Mouse (Mus musculus) 416B (cell line): ENCODE data around the gene Gm14548.
A peak's percentile ranks its signal among the peaks of the same experiment; 100 is the strongest.
"Not testable (repeated sequence)": the region's sequence is repeated elsewhere in the genome, so short reads cannot be mapped to it uniquely, and the experiment has no call there.

Experiments
- DNase-seq: peaks from one replicate; pipeline ENCODE4 v3.0.0; 2011; ENCODE audit warnings: low read depth

Gm14548 gene

GRCm38 (mm10) chr7:3898036-3898590 is at the start of gene Gm14548:
TSS of gene Gm14548 (minus strand) at chr7:3898120.
- DNase-seq: peak; percentile 61

DNA sequence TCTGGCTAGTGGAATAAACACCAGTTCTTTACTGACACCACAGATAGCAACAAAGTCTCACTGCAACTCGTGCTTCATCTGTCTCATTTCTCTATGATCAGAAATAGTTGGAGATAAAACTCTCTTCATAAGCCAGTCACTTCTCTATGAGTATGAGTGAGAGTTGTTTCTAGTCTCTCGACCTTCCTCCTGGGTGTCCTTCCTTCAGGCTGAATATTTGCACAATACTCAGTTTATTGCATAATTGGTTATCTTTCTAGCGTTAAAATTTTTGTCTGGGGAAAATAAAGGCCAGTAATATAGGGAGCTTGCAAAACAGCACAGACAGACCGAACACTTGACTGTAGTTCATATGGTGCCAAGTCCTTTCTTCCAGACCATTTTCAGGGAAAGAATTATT is 48.2 kb upstream of the Gm14548 start:
- peak; percentile 29 for DNase-seq

DNA sequence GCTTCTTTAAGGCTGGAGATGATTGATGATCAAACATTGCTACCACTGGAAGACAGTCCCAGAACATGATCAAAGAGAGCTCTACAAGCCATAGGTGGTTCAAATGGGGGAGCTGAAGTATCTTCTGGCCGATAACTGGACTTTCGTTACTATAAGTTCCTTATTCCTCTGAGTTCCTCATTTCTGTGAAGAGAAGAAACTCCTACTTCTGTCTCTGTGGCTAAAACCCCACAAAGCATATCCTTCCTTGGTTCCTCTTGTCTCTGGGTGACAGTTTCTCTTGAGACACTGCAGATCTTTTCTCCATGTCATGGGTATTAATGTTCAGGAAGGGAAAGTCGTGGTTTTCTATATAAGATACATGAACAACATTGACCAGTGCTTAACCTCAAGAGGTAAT is 43.0 kb upstream of the Gm14548 start:
- peak; percentile 83 for DNase-seq

DNA sequence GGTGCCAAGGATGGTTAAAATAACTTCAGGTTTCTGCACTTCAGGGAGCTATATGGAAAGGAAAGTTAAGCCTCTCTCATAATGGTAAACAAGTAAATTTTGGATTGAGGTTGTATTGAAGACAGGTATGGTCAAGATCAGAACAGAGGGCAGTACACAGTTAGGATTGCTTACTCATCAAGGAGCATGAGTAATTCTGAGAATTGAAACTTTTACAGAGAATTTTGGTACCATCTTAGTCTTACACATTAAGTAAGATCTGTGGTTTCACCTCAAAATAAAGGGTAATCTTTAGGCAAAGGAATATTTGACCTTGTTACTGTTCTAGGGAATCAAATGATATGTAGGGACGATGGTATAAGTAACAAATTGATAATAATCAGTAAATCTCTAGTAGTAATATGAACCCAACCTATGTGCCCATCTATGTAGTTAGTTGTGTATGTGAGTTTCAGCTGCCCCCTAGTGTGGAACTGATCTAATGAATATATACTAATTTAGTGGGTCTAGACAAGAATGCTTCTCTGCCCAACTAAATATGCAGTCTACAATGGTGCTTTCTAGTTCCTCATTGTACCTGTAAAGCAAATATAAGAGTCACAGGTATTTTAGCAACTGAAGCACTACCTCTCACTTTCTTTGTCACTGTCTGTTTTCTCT is 42.1 kb upstream of the Gm14548 start:
- DNase-seq: peak; percentile 52

GRCm38 (mm10) chr7:3935473-3935872 is 37.6 kb upstream of the Gm14548 start:
- not testable (repeated sequence) for DNase-seq

GRCm38 (mm10) chr7:3915387-3915786 is 17.5 kb upstream of the Gm14548 start, which contains the start of gene Lilra6:
TSS of gene Lilra6 (minus strand) at chr7:3915503.
- peak; percentile 44 for DNase-seq

DNA sequence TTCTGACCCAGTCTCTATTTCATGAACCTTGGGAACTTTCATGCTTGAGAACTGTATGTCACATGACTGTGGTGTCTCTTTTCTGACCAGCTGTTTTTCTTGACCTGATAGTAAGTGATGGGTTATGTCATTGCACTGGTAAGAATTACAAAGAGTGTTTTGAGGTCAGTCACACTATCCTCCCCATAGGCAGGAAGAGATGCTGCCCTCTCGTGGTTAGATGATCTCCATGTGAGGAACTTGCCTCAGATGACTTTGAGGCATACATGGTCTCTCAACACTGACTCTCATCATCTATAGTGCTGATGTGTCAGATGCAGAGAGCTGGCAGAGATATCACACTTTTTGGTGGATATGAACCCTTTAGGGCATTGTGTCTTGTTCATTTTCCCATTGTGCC is 5.8 kb upstream of the Gm14548 start:
- DNase-seq: peak; percentile 71

DNA sequence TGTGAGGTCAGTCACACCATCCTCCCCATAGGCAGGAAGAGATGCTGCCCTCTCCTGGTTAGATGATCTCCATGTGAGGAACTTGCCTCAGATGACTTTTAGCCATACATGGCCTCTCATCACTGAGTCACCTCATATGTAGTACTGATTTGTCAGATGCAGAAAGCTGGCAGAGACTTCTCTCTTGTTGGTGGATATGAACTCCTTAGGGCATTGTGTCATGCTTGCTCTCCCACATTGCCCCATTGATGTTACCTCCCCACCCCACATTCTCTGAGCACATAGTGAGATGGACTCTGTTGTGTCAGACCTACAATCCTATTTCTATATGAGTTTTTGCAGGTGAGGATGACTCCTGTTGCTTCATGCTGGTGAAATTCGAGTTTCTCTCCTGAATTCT is 22.9 kb downstream of the Gm14548 start:
- DNase-seq: not testable (repeated sequence)

DNA sequence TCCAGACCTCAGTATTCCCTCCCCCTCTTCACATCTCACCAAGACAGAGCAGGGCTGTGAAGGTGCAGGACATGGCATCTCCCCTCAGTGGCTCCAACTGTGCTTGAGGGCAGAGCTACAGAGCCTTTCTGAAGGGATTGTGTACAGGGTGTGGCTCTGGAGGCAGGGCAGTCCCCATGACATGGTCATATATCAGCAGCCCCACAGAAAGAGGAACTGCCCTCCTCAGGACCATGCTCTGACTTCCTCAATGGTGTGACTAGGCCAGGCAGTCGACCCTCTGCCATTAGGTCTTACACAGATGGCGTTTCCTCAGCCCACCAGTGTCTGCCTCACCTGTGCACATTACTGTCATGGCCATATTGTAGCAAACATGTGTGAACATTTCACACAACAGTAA is 53.0 kb downstream of the Gm14548 start, which contains the start of gene Pira2:
TSS of gene Pira2 (minus strand) at position 101 of the 400 bp plus-strand sequence.
- DNase-seq: not testable (repeated sequence)

- not testable (repeated sequence) for DNase-seq
Measured at GRCm38 (mm10) chr7:3837854-3838253, 60.1 kb downstream of the Gm14548 start.
